Mouse (Mus musculus) liver, adult 2 months (tissue): ENCODE data around the gene Qrfp. TPM values are rescaled to one million over a fixed set of nuclear protein-coding genes. Genes with fewer than 3 reads are reported as not detected.

ENCODE experiments used
- DNase-seq: peaks from one replicate; pipeline ENCODE4 v3.0.0-alpha.2; 2011; ENCODE audit warnings: low read depth, low spot score; ENCODE audit errors: extremely low read depth
- H3K27ac ChIP-seq: fragments of 200-500 bp; replicated peaks from 2 replicates; pipeline ENCODE4 v1.5.1; 2012; ENCODE audit warnings: low read depth, mild to moderate bottlenecking, control low read depth, inconsistent platforms, low read length; ENCODE audit not compliant: insufficient read depth
- H3K27me3 ChIP-seq: fragments of 200-500 bp; 2 replicates; pipeline ENCODE4 v1.6.1; 2012; ENCODE audit warnings: mild to moderate bottlenecking, moderate library complexity, low read length, inconsistent platforms; ENCODE audit not compliant: control insufficient read depth, insufficient read depth
- H3K36me3 ChIP-seq: fragments of 200-500 bp; 2 replicates; pipeline ENCODE4 v1.6.1; 2012; ENCODE audit warnings: low read length, inconsistent platforms; ENCODE audit not compliant: control insufficient read depth, insufficient read depth
- H3K4me1 ChIP-seq: fragments of 200-500 bp; 2 replicates; pipeline ENCODE4 v1.6.1; 2011; ENCODE audit warnings: low read length; ENCODE audit not compliant: control insufficient read depth, insufficient read depth
- H3K4me3 ChIP-seq: fragments of 200-500 bp; 2 replicates; pipeline ENCODE4 v1.5.1; 2011; ENCODE audit warnings: low read depth, mild to moderate bottlenecking, control low read depth, low read length, moderate library complexity; ENCODE audit not compliant: insufficient read depth
- H3K79me2 ChIP-seq: fragments of 200-500 bp; 2 replicates; pipeline ENCODE4 v1.6.1; 2012; ENCODE audit warnings: inconsistent platforms, mild to moderate bottlenecking, low read length, moderate library complexity; ENCODE audit not compliant: control insufficient read depth, insufficient read depth
- H3K9ac ChIP-seq: fragments of 200-500 bp; 2 replicates; pipeline ENCODE4 v1.6.1; 2012; ENCODE audit warnings: low read depth, mild to moderate bottlenecking, control low read depth, inconsistent platforms, low read length
- CTCF ChIP-seq: fragments of 200-500 bp; IDR thresholded peaks from 2 replicates; pipeline ENCODE4 v1.5.1; 2011; ENCODE audit warnings: low read depth, low read length, control low read depth
- POLR2A ChIP-seq: fragments of 200-500 bp; IDR thresholded peaks from 2 replicates; pipeline ENCODE4 v1.6.1; 2011; ENCODE audit warnings: low read length, control low read depth; ENCODE audit not compliant: insufficient read depth; ENCODE audit errors: extremely low read depth
- whole genome bisulfite sequencing: fragments of 180-500 bp; shearing (Covaris S2); methylation state at CpG from one replicate; pipeline ENCODE4 v1.1.7; 2018; 5-methylcytosine and 5-hydroxymethylcytosine counted together
- polyA plus RNA-seq: library from polyadenylated mRNA; depleted of rRNA; stranded (reverse); fragments of >200 nt; gene quantifications from 2 replicates; pipeline ENCODE4 v1.2.3, GENCODE M21; 2012
- total RNA-seq: library from RNA; depleted of rRNA; stranded (reverse); fragments of >200 nt; gene quantifications from 2 replicates; pipeline ENCODE4 v1.2.3, GENCODE M21; 2014

Gene Qrfp
- total and polyA plus RNA-seq, 2 experiments = not detected

GRCm38 (mm10) chr2:31776479-31776878 lies 33.9 kb downstream of the Qrfp start:
- Histone ChIP-seq H3K79me2 (peaks cover 26% of the 10 kb centered on the region), H3K9ac (no peak overlapping the region), H3K36me3 (peaks cover 10% of the 10 kb centered on the region; the same call in 1 of the 2 replicates), H3K4me1 (peaks cover 4% of the 10 kb centered on the region), H3K27ac (no peak overlapping the region), H3K27me3 (no peaks in the 10 kb centered on the region), H3K4me3 (no peak overlapping the region)
- TF ChIP-seq POLR2A = no peak
- TF ChIP-seq CTCF = no peak
- whole genome bisulfite sequencing = 98% methylated on average over 3 of the region's 3 CpGs
- no peak for DNase-seq

- Histone ChIP-seq H3K36me3 (no peaks in the 10 kb centered on the region), H3K9ac (no peak overlapping the region)
- 2% methylated on average over 7 of the region's 7 CpGs for WGBS
Observed at GRCm38 (mm10) chr2:31770781-31771441, 39.5 kb downstream of the Qrfp start.

GRCm38 (mm10) chr2:31769631-31770111 lies 40.7 kb downstream of the Qrfp start:
- Histone ChIP-seq H3K27ac (peak overlapping the region; percentile 57), H3K36me3 (no peaks in the 10 kb centered on the region), H3K27me3 (no peaks in the 10 kb centered on the region), H3K9ac (no peak overlapping the region), H3K4me3 (no peak overlapping the region), H3K4me1 (peaks cover 22% of the 10 kb centered on the region), H3K79me2 (peaks cover 37% of the 10 kb centered on the region)
- DNase-seq = peak; percentile 42
- TF ChIP-seq POLR2A (no peak), CTCF (no peak)
- WGBS = 42% methylated on average over 6 of the region's 6 CpGs

More at GRCm38 (mm10) chr2:31770781-31771441, 39.5 kb downstream of the Qrfp start:
- H3K79me2 ChIP-seq = peaks cover 36% of the 10 kb centered on the region
- no peaks in the 10 kb centered on the region for H3K27me3 ChIP-seq
- H3K27ac ChIP-seq = peak overlapping the region; percentile 78
- peak; percentile 81 for DNase-seq
- peaks cover 19% of the 10 kb centered on the region for H3K4me1 ChIP-seq
- TF ChIP-seq POLR2A = no peak
- no peak for TF ChIP-seq CTCF
- no peak overlapping the region for H3K4me3 ChIP-seq

DNA sequence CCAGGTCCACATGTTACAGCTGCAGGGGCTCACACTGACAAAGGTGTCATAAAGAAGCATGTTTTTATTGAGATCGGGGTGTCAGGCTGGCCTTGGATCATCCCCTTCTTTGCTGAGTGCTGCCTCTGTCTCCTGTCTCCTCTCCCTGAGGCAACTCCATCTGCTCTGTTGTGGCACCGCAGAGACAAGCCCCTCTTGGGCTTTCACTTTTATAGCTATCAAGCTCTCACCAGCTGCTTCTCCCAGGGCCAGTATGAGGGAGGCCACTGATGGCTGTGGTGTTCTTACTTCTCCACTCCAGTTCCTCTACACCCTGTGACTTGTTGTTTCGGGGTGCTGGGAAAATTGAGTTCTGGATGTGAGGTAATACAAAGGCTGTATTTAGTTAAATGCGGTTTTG lies 41.3 kb downstream of the Qrfp start:
- no peak for DNase-seq
- Histone ChIP-seq H3K36me3 (no peaks in the 10 kb centered on the region), H3K9ac (no peak overlapping the region), H3K27ac (peak overlapping the region; percentile 57), H3K4me3 (no peak overlapping the region), H3K27me3 (no peaks in the 10 kb centered on the region), H3K79me2 (peaks cover 39% of the 10 kb centered on the region), H3K4me1 (peaks cover 22% of the 10 kb centered on the region)
- no peak for TF ChIP-seq POLR2A
- no peak for TF ChIP-seq CTCF
- WGBS = 67% methylated on average over 4 of the region's 4 CpGs

GRCm38 (mm10) chr2:31767815-31768214 lies 42.6 kb downstream of the Qrfp start:
- peaks cover 31% of the 10 kb centered on the region for H3K79me2 ChIP-seq
- no peak overlapping the region for H3K4me3 ChIP-seq
- no peak overlapping the region for H3K27ac ChIP-seq
- TF ChIP-seq POLR2A = no peak
- no peak for TF ChIP-seq CTCF
- 80% methylated on average over 4 of the region's 4 CpGs for WGBS
- no peak overlapping the region for H3K9ac ChIP-seq
- no peak for DNase-seq
- no peaks in the 10 kb centered on the region for H3K36me3 ChIP-seq
- H3K4me1 ChIP-seq = peaks cover 22% of the 10 kb centered on the region
- H3K27me3 ChIP-seq = no peaks in the 10 kb centered on the region

GRCm38 (mm10) chr2:31767104-31767503 lies 43.3 kb downstream of the Qrfp start:
- Histone ChIP-seq H3K4me1 (peaks cover 23% of the 10 kb centered on the region), H3K27ac (no peak overlapping the region), H3K9ac (no peak overlapping the region), H3K27me3 (no peaks in the 10 kb centered on the region), H3K36me3 (no peaks in the 10 kb centered on the region), H3K79me2 (peaks cover 33% of the 10 kb centered on the region), H3K4me3 (no peak overlapping the region)
- 96% methylated on average over 6 of the region's 6 CpGs for WGBS
- no peak for TF ChIP-seq POLR2A
- TF ChIP-seq CTCF = no peak
- no peak for DNase-seq
